Mouse (Mus musculus) hematopoietic stem cell, adult 5-6 weeks (primary cell): Measurements from ENCODE around the gene Btg2. TPM values are rescaled to one million over a fixed set of nuclear protein-coding genes. Genes with fewer than 3 reads are reported as not detected.
A peak's percentile ranks its signal among the peaks of the same experiment; 100 is the strongest.

Experiments
- ATAC-seq, 2 experiments: fragments of 125-278 bp in 1 of 2; replicated peaks in 1 of 2; 2 replicates each; pipeline ENCODE4 v1.8.0; 2016 to 2017; ENCODE audit warnings: inconsistent platforms in 2 of 2, mild to moderate bottlenecking in 2 of 2, moderate number of reproducible peaks in 2 of 2, low read depth in 1 of 2, moderate TSS enrichment in 1 of 2; ENCODE audit not compliant: low FRiP score in 2 of 2, poor library complexity in 2 of 2, severe bottlenecking in 2 of 2, insufficient read depth in 1 of 2, low TSS enrichment in 1 of 2
- total RNA-seq: library from RNA; stranded (forward); fragments of 172-1452, 232-1000 nt; gene quantifications from 2 replicates; pipeline ENCODE4 v1.2.3, GENCODE M21; 2017

Gene Btg2
- total RNA-seq, 1 experiment from 2014 or later = 174 TPM

GRCm38 (mm10) chr1:134066554-134066953 lies 12.4 kb downstream of the Btg2 start:
- ATAC-seq = no peak

DNA sequence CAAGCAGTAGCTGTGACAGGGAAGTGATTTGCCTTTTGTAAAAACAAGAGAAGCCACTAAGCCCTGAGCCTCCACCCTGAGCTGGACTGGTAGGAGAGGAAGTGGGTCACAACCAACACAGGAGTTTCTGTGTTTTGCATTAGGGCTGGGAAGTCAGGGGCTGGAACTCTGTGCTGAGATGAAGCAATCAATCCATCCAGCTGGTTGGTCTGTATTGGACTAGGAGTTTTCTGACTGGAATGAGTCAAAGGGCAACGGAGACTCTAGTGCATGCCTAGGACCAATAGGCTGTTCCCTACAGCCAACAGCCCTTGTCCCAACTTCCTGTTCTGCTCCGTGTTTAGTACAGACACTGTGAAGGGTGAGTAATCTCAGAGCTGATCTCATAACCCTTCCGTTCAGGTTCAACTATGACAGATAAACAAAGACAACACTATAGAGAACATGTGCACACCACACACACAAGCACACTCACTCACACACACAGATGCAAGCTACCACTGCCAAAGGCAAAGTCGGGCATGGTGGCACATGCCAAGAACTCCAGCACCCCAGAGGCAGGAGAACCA lies 13.6 kb downstream of the Btg2 start:
- ATAC-seq = 0 out of 4 replicates have a peak, but pooled peaks have one; percentile 10 to 12

DNA sequence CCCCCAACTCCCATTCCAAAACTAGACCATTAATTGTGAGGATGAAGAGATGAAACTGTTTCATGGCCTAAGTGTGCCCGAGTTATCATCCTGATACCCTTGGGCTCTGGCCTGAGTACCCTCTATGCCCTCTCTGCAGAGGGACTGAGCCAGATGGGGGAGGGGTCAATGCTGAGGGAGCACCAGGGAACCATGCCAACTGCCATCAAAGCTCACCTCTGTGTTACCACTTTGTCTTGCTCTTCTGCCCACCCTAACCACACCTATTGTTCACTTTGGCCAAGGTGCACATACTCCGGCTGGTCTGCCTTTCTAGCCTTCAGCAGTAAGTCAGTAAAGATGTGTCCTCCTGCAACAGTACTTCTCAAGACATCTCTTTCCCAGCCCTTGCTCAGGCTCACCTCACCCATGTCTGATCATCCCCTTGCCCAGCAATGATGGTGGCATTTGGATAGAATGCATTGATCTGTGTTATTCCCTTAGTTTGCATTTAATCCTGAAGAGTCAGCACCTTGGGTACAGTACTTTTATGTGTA lies 14.6 kb downstream of the Btg2 start:
- ATAC-seq = no peak

DNA sequence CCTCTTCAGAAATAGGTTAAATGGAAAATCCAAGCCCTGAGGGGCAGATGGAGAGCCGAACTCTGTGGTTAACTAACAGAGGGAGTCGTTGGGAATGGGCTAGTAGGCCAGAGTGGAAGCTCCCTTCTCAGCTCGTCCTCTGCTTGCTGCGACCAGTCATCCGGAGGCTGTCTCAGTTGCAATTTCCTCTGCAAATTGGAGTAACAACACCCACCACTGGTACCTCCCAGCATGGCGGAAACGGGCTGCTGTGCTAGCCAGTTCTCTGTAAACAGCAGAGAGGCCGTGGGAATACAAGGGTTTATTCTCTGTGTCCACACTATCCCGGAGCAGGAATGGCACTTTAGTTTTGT lies 15.2 kb downstream of the Btg2 start:
- no peak for ATAC-seq

- no peak for ATAC-seq
These were observed 15.7 kb downstream of the Btg2 start for GRCm38 (mm10) chr1:134063086-134063772.

GRCm38 (mm10) chr1:134062411-134063085 lies 16.4 kb downstream of the Btg2 start:
- ATAC-seq = no peak

GRCm38 (mm10) chr1:134061915-134062314 lies 17.0 kb downstream of the Btg2 start:
- no peak for ATAC-seq

DNA sequence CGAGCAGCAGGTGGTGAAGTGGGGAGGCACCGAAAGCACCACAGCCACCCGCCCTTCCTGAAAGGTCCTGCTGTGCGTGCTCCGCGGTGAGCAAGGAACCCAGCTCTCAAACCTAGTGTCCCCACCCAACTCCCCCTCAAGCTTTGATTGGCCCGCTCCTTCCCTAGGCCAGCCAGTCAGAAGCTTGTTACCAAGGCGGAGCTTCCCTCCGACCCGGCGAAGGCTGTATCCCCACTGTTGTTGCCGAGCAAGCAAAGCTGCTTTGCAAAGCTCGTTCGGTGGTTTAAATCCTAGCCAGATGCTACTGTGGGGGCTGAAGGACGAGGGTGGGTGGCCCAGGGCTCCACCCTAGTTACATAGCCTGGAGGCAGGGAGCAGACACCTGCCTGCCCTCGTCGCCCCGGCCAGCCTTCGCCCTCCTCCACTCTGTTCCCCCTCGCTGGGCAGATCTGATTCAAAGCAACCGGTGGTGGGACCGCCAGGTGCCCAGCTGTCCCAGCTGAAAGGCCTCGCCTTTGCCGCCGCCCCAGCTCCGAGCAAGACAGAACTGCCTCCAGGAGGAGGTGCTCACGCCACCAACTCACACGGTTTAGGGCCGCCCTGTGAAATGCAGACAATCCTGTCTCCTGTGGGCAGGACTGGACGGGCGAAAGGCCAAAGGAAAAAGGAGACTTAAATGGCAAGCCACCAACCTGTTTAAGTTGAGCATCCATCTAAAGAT lies 17.9 kb downstream of the Btg2 start:
- peak; percentile 83 to 84 for ATAC-seq

DNA sequence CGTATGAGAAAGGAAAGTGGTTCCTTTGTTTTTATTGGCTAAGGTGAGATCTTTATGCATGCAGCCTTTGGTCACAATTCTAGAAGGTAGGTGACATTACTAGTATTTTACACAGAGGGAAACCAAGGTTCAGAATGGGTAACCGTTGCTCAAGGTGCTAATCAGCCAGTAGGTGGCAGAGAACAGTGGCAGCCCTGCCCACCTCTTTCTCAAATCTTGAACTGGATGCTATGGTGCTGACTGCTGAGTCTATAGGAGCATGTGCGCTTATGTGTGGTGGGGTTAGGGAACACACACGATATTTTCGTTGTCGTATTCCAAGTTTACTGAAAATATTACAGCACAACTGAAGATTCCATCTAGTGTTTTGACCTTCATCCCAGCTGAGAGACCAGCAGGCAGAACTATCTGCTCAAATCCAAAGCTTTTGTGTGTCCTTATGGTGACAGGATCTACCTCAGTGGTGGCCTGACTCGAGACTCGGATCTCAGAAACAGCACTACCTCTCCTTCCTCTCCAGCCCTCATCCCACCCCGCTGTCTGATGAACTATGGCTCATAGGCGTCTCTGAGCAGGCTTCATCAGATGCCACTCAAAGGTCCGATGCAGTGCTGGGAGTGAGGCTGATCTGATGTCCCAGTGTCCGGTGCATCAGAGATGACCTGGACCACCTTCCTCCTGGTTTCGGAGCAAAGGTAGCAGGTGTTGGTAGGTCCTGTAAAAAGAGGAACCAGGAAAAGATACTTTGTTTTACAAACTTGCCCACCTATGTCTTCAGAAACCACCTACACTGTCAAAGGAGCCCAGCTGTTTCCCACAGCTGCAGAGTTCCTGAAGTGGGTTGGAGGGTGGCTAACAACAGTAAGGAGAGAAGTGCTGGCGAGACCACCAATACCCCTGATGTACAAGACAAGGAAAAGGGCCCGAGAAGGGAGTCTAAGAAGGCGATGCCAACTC lies 18.9 kb downstream of the Btg2 start:
- ATAC-seq = 0 out of 4 replicates have a peak, but pooled peaks have one; percentile 18 to 23

DNA sequence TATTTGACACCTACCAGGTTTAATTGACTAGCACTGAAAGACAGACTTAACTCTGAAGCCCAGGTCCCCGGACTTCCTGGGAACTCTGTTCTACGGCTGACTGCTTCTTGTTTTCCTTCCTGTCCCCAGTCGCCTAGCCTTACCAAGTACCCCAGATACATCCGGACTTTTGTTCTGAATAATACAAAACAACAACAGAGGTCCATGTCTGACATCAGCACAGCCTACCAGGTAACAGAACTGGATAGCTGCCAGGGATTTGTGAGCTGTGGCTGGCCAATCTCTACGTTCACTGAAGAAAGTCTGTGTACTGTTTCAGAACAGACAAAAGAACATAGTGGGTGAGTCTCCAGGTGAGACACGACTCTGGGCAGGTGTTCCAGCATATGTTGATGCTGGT lies 20.1 kb downstream of the Btg2 start:
- no peak for ATAC-seq

GRCm38 (mm10) chr1:134057736-134058135 lies 21.2 kb downstream of the Btg2 start:
- ATAC-seq = no peak

GRCm38 (mm10) chr1:134056285-134056684 lies 22.6 kb downstream of the Btg2 start:
- no peak for ATAC-seq

GRCm38 (mm10) chr1:134055666-134056245 lies 23.2 kb downstream of the Btg2 start:
- no peak for ATAC-seq

- no peak for ATAC-seq
These were observed 23.9 kb downstream of the Btg2 start for GRCm38 (mm10) chr1:134055058-134055457.

DNA sequence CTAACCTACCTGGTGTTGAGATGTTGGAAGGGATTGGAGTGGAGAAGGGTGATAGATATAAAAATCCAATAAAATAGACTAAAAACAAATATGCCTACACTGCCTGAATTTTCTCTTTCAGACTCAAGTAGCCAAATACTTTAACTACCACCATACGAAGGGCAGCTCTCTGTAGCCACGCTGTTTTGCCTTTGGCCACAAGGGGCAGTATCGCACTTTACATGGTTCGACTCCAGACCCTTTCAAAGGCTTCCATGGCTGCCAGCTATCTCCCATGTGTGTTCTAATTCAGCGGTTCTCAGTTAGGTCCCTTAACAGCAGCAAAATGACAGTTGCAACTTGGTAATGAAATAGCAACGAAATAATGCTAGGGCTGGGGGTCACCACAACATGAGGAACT lies 25.7 kb downstream of the Btg2 start:
- ATAC-seq = peak; percentile 77 to 79

DNA sequence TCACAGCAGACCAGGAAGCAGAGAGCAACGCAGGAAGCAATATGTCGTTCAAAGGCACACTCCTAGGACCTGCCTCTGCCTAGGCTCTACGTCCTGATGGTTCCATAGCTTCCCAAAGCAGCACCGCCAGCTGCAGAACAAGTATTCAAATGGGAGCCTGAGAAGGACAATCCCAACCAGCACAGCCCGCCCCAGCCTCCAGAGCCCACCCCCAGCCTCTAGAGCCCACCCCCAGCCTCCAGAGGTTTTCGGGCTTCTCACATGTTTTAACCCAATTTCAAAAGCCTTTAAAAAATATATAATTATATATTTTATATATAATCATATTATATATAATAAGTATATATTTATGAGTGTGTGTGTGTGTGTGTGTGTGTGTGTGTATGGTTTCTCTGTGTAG lies 29.4 kb downstream of the Btg2 start:
- ATAC-seq = no peak
